Mouse (Mus musculus): ENCODE measurements around the gene Rab7.

GRCm38 (mm10) chr6:88003439-88003838 lies 41.6 kb downstream of the Rab7 start:
- TF ChIP-seq CTCF (IDR thresholded peaks at IDR 0.05; ENCODE audit: borderline replicate concordance, extremely low read depth, insufficient read depth, insufficient read length) (no peak), POLR2A (IDR thresholded peaks at IDR 0.05; ENCODE audit: borderline replicate concordance, extremely low read depth, insufficient read depth, insufficient read length, poor library complexity, severe bottlenecking) (no peak)

Measured in brain, embryonic 14.5 days (tissue).